Mouse (Mus musculus): ENCODE results near the gene Dmrt1.

GRCm38 (mm10) chr19:25635119-25635518, 129.7 kb downstream of the Dmrt1 start:
- TF ChIP-seq POLR2A (IDR thresholded peaks at IDR 0.05; ENCODE audit: insufficient read depth, low read length) (no peak), CTCF (IDR thresholded peaks at IDR 0.05; ENCODE audit: low read depth, low read length) (no peak), EP300 (IDR thresholded peaks at IDR 0.05; ENCODE audit: insufficient read depth, low read depth, low read length) (no peak)
